Mouse (Mus musculus) erythroblast, adult 5-6 weeks (primary cell): Measurements from ENCODE around the gene Limk2. TPM values are rescaled to one million over a fixed set of nuclear protein-coding genes. Genes with fewer than 3 reads are reported as not detected.

Source experiments
- ATAC-seq: replicated peaks from 2 replicates; pipeline ENCODE4 v1.8.0; 2016; ENCODE audit warnings: moderate number of reproducible peaks, mild to moderate bottlenecking, moderate TSS enrichment, inconsistent platforms; ENCODE audit not compliant: poor library complexity, low FRiP score, severe bottlenecking
- total RNA-seq, 2 experiments: library from RNA; stranded (forward) in 1 of 2; stranded (reverse) in 1 of 2; fragments of 150-400 nt in 1 of 2; fragments of 200-764, 138-1000 nt in 1 of 2; gene quantifications; 2 replicates each; pipeline versions ENCODE4 v1.2.3 to v1.2.4; 2015 to 2017; ENCODE audit warnings: low replicate concordance in 2 of 2

Limk2 gene
- total RNA-seq (2015; ENCODE audit: low replicate concordance) = 4.2 and 4.4 TPM in 2 replicates
- 6.4 and 9.7 TPM in 2 replicates for total RNA-seq (2017; ENCODE audit: low replicate concordance)

- peak; percentile 99 for ATAC-seq
These were observed at the start of gene Limk2 for GRCm38 (mm10) chr11:3408997-3409732. TSS of gene Limk2 (minus strand) at chr11:3409189.

DNA sequence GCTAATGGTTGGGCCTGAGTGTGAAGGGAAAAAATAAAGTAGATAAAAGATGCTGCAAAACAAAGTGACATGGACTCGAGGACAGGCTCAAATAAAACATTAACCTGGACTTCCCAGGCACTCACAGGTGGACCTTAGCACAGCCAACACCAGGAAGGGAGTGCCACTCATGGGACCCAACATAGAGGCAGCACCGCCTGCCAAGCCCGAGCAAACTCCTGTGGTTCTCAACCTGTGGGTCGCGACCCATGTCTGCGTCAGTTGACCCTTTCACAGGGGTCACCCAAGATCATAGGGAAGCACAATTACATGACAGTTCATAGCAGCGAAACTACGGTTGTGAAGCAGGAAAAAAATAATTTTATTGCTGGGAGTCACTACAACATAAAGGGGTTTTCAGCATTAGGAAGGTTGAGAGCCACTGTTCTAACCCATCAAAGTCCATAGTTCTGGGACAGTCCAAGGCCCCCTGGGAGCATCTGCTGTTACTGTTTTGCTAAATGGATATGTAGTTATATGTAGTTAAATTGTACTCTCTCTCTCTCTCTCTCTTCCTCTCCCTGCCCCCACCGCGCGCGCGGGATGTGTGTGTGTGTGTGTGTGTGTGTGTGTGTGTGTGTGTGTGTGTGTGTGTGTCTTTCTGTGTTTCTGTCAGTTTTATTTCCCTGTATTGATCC is 49.6 kb upstream of the Limk2 start:
- ATAC-seq = no peak

GRCm38 (mm10) chr11:3456354-3456753 is 47.4 kb upstream of the Limk2 start:
- ATAC-seq = no peak

GRCm38 (mm10) chr11:3454506-3454905 is 45.5 kb upstream of the Limk2 start:
- no peak for ATAC-seq

DNA sequence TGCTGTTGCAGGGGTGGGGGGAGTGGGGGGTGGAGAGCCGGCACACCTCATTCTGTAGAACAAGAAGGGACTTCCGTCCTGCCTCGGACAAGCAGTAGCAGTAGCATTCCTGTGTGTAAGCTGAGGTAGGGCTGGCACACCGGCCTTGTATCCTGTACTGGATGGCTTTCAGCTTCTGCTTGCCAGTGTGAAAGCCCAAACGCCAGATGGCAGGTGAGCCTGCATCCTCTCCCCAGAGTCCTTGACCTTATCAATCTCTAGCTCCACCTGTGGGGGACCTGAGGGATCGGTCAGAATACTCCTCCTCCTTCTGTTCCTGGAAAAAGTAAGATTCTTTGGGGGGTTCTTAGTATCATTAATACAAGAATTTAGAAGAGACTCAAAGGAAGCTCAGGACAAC is 44.5 kb upstream of the Limk2 start:
- ATAC-seq = no peak

DNA sequence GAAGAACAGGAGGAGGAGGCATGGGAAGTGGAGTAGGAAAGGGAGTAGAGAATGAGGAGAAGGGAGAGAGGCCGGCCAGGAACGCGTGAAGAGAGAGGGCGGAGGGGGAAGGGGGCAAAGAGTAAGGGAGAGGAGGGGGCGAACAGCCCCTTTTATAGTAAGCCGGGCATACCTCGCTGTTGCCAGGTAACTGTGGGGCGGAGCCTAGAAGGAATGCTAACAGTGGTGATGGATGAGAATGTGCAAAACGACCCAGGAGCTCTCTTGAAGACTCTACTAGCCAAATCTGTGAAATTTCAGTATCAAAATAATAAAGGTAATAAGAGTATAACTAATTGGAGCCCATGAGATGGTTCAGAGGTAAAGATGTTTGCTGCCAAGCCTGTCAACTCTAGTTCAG is 43.8 kb upstream of the Limk2 start:
- ATAC-seq = peak; percentile 18; the same call in 1 of the 2 replicates

- ATAC-seq = peak; percentile 98
These were observed 43.2 kb upstream of the Limk2 start, which contains the start of gene Rnf185 for GRCm38 (mm10) chr11:3452167-3452639. TSS of gene Rnf185 (minus strand) at chr11:3452363.

- peak; percentile 44 for ATAC-seq
These were observed 42.7 kb upstream of the Limk2 start for GRCm38 (mm10) chr11:3451701-3452163.

DNA sequence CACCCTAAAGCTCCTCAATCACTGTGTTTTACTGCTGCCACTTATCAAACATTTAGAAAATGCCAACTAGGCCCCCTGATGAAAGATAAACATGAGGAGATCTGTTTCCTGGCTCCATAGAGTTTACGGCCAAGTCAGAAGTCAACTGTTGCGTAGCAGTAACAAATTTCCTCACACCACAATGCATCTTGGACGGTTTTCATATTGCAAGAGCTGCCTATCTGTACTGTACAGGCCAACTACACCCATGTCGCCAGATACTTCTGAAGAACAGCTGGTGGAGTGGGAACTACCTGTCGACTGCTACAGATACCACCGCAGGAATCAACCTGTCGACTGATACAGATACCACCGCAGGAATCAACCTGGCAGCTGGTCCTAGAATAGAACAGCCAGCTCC is 35.9 kb upstream of the Limk2 start:
- no peak for ATAC-seq

- no peak for ATAC-seq
These were observed 34.1 kb upstream of the Limk2 start for GRCm38 (mm10) chr11:3443091-3443490.

GRCm38 (mm10) chr11:3442677-3443076 is 33.7 kb upstream of the Limk2 start:
- ATAC-seq = no peak

- no peak for ATAC-seq
These were observed 32.9 kb upstream of the Limk2 start for GRCm38 (mm10) chr11:3441696-3442443.

DNA sequence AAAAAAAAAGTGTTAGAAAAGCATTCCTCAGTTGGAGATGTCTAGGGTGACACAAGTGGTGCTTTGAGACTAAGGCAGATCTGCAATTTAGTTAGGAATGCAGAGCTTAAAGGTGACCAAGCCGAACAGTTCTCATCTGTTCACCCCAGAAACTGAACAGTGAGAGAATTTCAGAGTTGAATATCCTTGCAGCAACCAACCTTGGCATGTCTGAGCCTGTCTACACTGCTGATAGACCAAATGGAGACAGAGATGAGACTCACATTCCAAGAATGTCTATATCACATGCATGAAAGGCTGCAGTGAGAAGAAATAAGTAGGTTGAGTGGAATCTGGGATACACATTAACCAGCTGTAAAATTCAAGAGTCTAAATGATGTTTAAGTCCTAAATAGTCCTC is 28.6 kb upstream of the Limk2 start:
- no peak for ATAC-seq

DNA sequence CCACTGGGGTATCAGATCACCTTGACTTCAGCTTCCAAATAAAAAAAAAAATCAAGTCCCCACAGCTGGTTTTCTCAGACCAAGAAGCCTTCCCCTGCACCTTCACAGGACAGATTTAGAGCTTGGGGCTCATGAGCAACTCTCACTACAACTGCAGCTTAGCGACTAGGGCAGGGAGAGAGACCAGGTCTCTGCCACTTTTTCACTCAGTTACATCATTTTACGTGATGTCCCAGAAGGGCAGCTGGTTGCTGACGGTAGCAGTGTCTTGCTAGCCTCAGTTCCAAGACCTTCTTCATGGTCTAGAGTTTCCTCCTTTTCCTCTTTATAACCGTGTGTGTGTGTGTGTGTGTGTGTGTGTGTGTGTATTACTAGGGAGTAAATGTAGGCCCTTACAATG is 24.8 kb upstream of the Limk2 start:
- no peak for ATAC-seq

- ATAC-seq = no peak
These were observed 23.1 kb upstream of the Limk2 start for GRCm38 (mm10) chr11:3431976-3432603.

DNA sequence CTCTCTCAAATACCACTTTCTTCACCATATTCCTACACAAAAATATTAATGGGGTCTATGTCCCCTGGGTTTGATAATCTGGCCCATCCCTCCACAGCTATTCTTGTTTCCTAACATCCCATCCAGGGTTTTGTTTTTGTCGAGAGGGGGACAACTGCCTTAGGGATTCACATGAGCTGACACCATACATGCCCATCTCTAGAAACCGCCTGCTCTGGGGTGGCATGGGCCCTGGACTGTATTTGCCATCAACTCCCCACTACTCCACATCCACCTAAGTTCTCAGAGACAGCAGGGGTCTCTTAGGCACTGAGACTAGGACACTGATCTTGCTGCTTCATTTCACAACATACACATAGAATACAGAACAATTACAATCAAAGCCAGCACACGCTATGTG is 22.5 kb upstream of the Limk2 start:
- ATAC-seq = no peak

DNA sequence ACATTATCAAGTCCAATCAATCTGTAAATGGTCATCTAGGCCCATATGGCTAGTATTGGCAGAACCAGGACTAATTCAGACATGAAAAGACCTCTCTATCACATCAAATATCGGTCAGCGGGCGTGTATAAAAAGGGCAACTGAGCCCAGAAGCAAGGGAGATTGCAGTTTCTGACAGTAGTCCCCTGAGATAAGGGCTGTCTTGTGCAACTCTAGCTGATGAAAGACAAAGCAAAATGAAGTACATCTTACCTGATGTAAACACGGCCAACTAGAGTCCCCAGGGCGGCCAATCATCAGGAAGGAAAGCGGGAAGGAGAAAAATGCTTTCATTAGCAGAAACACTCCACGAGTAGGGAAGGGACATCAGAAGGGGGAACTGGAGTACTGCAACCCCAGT is 19.6 kb upstream of the Limk2 start:
- no peak for ATAC-seq

- ATAC-seq = no peak
These were observed 18.8 kb upstream of the Limk2 start for GRCm38 (mm10) chr11:3427697-3428230.

DNA sequence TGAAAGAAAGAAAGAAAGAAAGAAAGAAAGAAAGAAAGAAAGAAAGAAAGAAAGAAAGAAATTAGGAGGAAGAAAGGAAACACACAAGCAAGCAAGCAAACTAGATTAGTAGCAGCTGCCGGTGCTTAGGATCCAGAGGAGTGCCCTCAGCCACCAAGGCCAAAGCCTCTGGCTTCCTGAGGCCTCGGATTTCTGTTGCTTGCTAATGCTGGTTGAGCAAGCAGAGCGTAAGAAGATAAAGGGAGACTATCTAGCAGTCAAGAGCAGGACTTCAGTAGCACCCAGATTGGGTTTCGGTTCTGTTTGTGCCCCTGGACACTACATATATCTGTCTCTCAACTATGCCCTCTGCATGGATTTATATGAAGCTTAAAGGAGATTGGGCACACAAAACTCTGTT is 13.3 kb upstream of the Limk2 start:
- ATAC-seq = no peak

DNA sequence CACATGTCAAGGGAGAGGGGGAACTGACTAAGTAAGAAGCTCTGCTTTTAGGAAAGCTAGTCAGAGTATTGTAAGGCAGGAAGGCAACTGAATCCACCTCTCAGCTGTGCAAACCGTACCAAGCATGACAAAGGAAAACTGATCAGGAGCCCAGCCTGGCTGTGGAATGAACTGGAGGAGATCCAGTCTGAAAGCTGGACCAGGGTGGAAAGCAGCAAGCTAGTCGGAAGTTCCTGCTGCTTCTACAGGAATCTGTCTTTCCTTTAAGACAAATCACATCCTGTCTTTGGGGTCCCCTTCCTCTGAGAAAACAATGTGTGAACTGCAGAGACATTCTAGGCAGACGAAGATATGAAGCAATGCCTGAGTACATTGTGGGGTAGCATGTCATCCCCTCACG is 9.8 kb upstream of the Limk2 start:
- no peak for ATAC-seq
